Mouse (Mus musculus): ENCODE data around the gene Pibf1.
A peak's percentile ranks its signal among the peaks of the same experiment; 100 is the strongest.

Pibf1 gene

DNA sequence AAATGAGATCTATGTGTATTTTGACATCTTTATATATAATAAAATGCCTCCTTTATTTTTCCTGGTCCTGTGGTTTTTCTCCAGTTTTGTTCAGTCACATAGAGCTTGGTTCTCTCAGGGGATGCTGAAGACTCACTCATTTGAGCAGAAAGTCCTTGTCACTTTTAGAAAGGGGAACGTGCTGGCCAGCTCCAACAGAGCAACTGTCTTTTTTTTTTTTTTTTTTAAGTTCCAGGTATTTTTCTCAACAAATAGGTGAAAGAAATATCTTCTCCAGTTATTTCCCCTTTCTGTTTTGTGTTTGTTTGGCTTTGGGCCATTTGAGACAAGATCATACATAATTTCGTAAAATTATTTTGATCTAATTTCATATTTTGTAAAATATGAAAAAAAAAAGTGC is 174.8 kb downstream of the Pibf1 start:
- DNase-seq, result no peak

DNA sequence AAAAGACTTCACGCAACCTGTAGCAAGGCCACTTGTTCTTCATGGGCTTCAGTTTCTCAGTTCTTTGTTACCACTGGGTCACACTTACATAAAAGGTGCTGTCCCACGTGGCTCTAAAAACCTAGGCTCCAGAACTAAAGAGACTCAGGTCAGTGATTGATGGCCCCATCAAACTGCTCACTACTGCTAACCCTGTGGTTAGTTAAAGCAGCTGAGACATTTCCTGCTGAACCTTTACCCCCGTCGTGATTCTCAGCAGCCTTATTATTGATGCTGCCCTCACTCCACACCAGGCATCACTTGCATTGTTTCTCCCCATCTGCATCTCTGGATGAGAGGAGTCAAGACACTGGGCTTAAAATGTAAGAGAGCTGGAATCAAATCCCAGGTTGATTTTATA is 176.6 kb downstream of the Pibf1 start:
- no peak for DNase-seq

DNA sequence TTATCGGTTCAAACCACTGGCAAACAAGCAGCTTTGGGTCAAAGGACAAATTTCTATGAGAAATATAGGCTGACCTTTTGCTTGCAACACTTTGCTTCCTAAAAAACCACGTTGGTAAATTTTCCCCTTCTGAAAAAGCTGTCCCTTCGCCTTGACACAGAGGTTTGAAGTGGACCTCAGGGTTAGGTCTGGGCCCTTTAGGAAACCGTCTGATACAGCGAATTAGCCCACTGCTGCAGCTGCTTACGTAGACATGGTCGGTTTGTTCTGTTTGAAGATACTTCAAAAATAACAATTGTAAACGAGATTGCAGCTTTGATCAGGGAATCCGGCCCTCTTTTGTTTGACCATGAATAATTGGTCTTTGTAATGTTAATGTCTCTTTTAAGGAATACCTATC is 179.1 kb downstream of the Pibf1 start:
- no peak for DNase-seq

- no peak for DNase-seq
These were observed 179.7 kb downstream of the Pibf1 start for GRCm38 (mm10) chr14:99278763-99279486.

DNA sequence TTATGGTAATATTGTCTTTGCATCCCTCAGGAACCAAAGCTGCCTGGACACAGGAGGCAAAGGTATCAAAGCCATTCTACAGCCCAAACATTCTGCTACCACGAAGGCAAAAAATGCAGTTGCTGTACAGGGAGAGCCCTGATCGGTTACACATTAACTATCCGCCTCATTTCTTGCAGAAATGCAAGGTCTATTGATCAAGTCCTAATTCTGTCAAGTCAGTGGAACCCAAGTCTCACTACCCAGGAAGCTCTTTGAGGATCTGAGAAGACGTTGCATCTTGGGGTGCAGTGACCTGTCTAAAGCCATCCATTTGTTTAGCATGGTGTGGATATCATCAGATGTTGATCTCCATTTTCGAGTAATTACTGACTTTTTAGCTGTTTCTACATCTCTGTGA is 181.2 kb downstream of the Pibf1 start:
- DNase-seq, result no peak

DNA sequence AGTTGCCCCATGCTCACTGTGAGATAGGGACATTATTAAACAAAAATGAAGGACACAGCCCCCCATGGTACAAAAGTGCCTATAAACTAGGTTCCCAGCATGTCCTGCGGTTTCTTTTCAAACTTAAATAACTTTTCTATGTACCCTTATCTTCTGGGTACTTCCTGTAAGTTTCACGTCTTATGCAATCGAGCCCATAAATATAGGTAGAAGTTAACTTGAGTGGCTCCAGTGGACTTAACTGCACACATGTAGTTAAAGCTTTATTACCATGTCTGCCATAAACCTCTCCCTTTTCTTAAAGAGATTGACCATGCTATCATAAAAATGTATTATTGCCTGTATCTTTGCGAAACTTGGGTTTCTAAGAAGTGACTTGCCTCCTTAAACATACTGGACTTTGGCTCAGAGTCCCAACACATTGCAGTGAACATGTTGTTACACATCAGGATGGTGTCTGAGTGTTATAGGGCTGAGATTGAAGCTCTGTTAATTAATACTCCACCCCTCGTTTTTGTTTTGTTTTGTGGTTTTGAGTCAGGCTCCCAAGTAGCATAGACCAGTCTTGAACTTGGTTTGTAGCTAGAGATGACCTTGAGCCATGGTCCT is 181.7 kb downstream of the Pibf1 start:
- DNase-seq, result no peak

GRCm38 (mm10) chr14:99285486-99285885 is 186.3 kb downstream of the Pibf1 start:
- no peak for DNase-seq

GRCm38 (mm10) chr14:99292176-99292575 is 193.0 kb downstream of the Pibf1 start:
- no peak for DNase-seq

GRCm38 (mm10) chr14:99294424-99294823 is 195.2 kb downstream of the Pibf1 start:
- DNase-seq, result no peak

DNA sequence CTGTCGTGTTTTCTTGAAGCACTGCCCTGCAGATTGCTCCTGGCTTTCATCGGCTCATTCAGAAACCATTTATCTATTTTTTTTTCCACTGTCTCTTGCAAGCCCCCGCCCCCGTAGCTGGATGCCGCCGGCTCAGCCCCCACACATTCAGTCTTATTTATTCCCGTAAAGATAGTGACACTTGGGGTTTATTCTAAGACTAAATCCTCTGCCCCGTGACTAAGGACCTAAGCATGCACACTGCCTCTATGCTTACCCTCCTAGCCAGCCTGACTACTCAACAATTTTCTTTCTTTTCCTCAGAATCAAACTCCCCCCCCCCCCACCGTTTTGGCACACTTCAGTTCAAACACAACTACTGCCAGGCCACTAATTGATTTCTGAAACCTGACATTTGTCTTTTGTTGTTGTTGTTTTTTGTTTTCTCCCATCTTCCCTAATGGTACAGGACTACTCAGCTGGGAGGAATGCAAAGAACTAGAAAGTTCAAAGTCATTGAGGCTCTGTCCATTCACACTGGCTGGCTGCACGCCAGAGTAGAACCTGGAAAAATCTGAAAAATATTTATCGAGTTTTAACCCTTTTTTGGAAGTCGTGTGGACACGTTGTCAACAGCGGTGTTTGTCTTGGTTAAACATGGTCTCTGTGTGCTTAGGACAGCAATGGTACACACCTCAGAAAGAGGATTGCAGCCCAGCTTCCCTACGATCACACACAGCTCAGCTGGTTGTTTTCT is 196.6 kb downstream of the Pibf1 start:
- DNase-seq, result no peak

GRCm38 (mm10) chr14:99298385-99299021 is 199.3 kb downstream of the Pibf1 start, which contains the start of gene Klf5:
Gene Klf5, plus strand, starts transcription at chr14:99298691.
- DNase-seq, result peak; percentile 95

GRCm38 (mm10) chr14:99299022-99299481 is 199.8 kb downstream of the Pibf1 start:
- DNase-seq, result peak; percentile 61 to 80

- DNase-seq, result no peak
These were observed 200.5 kb downstream of the Pibf1 start for GRCm38 (mm10) chr14:99299701-99300191.

DNA sequence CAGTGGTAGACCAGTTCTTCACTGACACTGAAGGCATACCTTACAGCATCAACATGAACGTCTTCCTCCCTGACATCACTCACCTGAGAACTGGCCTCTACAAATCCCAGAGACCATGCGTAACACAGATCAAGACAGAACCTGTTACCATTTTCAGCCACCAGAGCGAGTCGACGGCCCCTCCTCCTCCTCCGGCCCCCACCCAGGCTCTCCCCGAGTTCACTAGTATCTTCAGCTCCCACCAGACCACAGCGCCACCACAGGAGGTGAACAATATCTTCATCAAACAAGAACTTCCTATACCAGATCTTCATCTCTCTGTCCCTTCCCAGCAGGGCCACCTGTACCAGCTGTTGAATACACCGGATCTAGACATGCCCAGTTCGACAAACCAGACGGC is 202.2 kb downstream of the Pibf1 start:
- no peak for DNase-seq

Data from kidney, postnatal 36 days (tissue).